Mouse (Mus musculus) limb, embryonic 13.5 days (tissue): ENCODE results near the gene Zfp423. TPM values are rescaled to one million over a fixed set of nuclear protein-coding genes. Genes with fewer than 3 reads are reported as not detected.

Source experiments
- ATAC-seq: fragments of 200-750 bp; cut with Nextera tagmentation; 2 replicates; pipeline ENCODE4 v1.8.0; 2017; ENCODE audit warnings: low read depth, moderate number of reproducible peaks, moderate TSS enrichment; ENCODE audit not compliant: low FRiP score
- H3K27ac ChIP-seq: fragments of 300-500 bp; sonication (generic); 2 replicates; pipeline ENCODE4 v1.5.1; 2015; ENCODE audit warnings: inconsistent platforms, mild to moderate bottlenecking, moderate library complexity
- H3K27me3 ChIP-seq: fragments of 300-500 bp; sonication (generic); 2 replicates; pipeline ENCODE4 v1.6.1; 2015; ENCODE audit warnings: mild to moderate bottlenecking, inconsistent platforms
- H3K36me3 ChIP-seq: fragments of 300-500 bp; sonication (generic); 2 replicates; pipeline ENCODE4 v1.6.1; 2015; ENCODE audit warnings: inconsistent platforms, mild to moderate bottlenecking, moderate library complexity
- H3K4me1 ChIP-seq: fragments of 300-500 bp; sonication (generic); 2 replicates; pipeline ENCODE4 v1.6.1; 2015; ENCODE audit warnings: inconsistent platforms
- H3K4me2 ChIP-seq: fragments of 300-500 bp; sonication (generic); replicated peaks from 2 replicates; pipeline ENCODE4 v1.6.1; 2015; ENCODE audit warnings: inconsistent platforms, mild to moderate bottlenecking, moderate library complexity
- H3K4me3 ChIP-seq: fragments of 300-500 bp; sonication (generic); 2 replicates; pipeline ENCODE4 v1.5.1; 2015; ENCODE audit warnings: moderate library complexity, mild to moderate bottlenecking, inconsistent platforms
- H3K9ac ChIP-seq: fragments of 300-500 bp; sonication (generic); 2 replicates; pipeline ENCODE4 v1.6.1; 2015; ENCODE audit warnings: mild to moderate bottlenecking, inconsistent platforms
- H3K9me3 ChIP-seq: fragments of 300-500 bp; sonication (generic); 2 replicates; pipeline ENCODE4 v1.6.1; 2016; ENCODE audit warnings: inconsistent platforms
- WGBS: fragments of 180-500 bp; shearing (Covaris S2); methylation state at CpG from one replicate; pipeline ENCODE4 v1.1.7; 2015; 5-methylcytosine and 5-hydroxymethylcytosine counted together
- polyA plus RNA-seq: library from polyadenylated mRNA; unstranded; fragments of >200 nt; fragmentation: Nextera tagmentation; extraction: Ambion mirVana; gene quantifications from 2 replicates; pipeline ENCODE4 v1.2.1, GENCODE M21; 2015

The Zfp423 gene
- polyA plus RNA-seq, 1 experiment from 2014 or later = 26.4 TPM

DNA sequence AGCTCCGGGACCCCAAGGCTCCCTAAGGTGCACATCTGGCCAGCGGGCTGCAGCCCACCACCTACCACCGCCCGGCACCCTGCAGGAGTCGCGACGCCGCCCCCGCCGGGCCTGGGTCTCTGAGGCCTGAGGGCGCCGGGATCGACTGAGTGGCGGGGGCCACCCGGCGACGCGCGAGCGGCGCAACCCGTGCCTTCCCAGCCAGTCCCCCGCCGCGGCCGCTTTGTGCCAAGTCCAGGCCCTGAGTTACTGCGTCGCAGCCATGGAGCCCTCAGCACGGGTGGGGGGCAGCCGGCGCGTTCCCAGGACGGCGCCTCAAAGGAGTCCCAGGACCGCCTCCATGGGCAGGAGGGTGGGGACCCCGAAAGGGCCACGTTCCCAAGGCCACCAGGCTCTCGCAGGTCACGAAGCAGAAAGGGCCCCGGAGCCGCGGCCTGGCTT lies 15.7 kb downstream of the Zfp423 start:
- Histone ChIP-seq H3K27me3 (no peaks in the 10 kb centered on the region), H3K4me2 (peak overlapping the region; percentile 87), H3K4me3 (peak overlapping the region; percentile 44), H3K27ac (no peak overlapping the region; the same call in 1 of the 2 replicates), H3K36me3 (peaks cover 8% of the 10 kb centered on the region; the same call in 1 of the 2 replicates), H3K9ac (peak overlapping the region; percentile 72), H3K4me1 (peaks cover 73% of the 10 kb centered on the region), H3K9me3 (no peaks in the 10 kb centered on the region)
- WGBS = 2% methylated on average over 29 of the region's 42 CpGs
- ATAC-seq = peak; percentile 6; the same call in 1 of the 2 replicates

DNA sequence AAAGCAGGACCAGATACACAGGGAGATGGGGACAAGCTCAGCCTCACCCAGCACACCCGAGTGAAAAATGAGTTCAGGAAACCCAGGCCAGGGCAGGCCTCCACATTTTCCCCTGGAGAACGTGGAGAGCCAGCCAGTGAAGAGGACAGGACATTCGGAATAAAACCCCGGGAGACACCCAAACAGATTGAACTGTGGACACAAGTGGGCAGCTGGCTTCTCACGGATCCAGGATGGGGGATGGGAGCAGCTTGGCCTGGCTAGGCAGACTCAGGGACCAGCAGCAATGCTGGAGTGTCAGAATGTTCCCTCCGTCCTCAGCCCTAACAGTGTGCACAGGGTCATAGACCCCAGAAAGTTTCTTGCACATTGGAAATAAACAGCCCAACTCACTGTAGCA lies 18.7 kb downstream of the Zfp423 start:
- no peak overlapping the region for H3K9ac ChIP-seq
- H3K4me2 ChIP-seq = no peak overlapping the region
- H3K36me3 ChIP-seq = peaks cover 6% of the 10 kb centered on the region; the same call in 1 of the 2 replicates
- H3K4me3 ChIP-seq = no peak overlapping the region
- 39% methylated on average over 6 of the region's 6 CpGs for WGBS
- no peak for ATAC-seq
- peaks cover 72% of the 10 kb centered on the region for H3K4me1 ChIP-seq
- no peak overlapping the region for H3K27ac ChIP-seq
- no peaks in the 10 kb centered on the region for H3K27me3 ChIP-seq
- H3K9me3 ChIP-seq = no peaks in the 10 kb centered on the region

DNA sequence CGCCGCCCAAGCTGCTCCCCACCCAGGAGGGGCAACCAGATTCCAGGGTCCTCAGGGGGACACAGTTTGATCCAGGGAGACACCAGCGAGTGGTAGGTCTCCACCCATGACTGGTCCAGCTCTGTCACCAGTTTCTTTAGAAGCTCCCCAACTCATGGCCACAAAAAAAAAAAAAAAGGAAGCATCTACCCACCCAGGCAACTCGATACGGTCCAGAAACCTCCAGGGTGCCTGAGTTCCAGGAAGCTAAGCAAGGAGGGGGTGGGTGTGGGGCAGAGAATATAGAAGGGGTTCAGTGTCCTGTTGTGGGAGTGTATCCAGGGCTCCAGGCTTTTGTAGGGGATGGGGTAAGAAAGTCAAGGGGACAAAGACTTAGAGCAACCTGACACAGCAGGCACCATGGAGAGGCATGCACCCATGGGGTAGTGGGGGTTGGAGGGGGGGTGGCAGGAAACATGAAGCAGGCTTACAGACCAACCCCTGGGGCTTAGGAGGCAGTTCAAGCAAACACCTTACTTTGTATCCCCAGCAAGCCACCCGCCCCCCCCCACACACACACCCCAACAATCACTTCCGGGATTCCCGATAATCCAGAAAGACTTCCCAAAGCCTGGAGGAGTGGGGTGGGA lies 20.0 kb downstream of the Zfp423 start:
- Histone ChIP-seq H3K36me3 (no peaks in the 10 kb centered on the region), H3K27me3 (no peaks in the 10 kb centered on the region), H3K4me2 (peak overlapping the region; percentile 74), H3K27ac (peak overlapping the region; percentile 86), H3K4me3 (peak overlapping the region; percentile 33), H3K9me3 (no peaks in the 10 kb centered on the region), H3K9ac (peak overlapping the region; percentile 58), H3K4me1 (peaks cover 69% of the 10 kb centered on the region)
- no peak; the same call in 1 of the 2 replicates for ATAC-seq
- WGBS = 17% methylated on average over 8 of the region's 8 CpGs

DNA sequence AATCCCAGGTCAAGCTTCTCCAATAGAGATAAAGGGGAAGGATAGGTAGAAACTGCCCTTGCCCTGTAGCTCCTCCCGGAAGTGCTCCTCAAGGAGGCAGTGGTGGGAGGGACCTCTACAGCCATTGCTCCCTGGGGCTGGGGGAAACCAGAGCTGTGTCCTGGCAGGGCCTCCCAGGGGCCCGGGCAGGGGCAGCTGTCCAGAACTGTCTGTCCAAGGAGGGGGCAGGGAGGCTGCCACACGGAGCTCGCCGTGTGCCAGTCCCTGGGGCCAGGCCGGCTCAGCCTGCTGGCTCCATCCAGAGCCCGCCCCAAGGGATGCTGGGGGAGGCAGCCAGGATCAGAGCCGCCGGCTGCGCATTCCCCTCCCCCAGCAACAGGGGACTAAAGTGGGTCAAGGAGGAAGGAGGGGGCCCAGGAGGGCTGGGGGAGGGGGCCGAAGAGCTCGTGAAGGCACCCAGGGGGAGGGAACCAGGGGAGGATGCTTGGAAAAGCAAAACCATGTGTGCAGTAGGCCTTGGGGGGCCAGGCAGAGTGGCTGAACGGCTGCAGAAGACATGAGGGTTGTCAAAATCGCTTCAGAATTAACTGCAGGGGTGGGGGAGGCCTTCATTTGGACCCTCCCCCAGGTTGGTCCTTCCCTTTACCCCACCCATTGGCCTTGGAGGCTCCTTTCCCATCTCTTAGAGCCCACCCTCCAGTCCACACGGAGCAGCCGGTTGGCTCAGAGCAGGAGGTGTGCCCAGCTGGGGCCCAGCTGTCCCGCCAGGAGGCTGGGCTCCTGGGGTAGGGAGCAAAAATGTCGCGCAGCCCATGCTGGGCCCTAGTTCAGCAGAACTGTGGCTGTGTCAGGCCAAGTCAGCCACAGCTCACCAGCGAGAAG lies 20.8 kb downstream of the Zfp423 start:
- Histone ChIP-seq H3K27me3 (no peaks in the 10 kb centered on the region), H3K9ac (peak overlapping the region; percentile 58), H3K9me3 (no peaks in the 10 kb centered on the region), H3K36me3 (no peaks in the 10 kb centered on the region), H3K4me2 (peak overlapping the region; percentile 74), H3K4me1 (peaks cover 69% of the 10 kb centered on the region), H3K27ac (peak overlapping the region; percentile 86), H3K4me3 (peak overlapping the region; percentile 33)
- WGBS = 1% methylated on average over 20 of the region's 20 CpGs
- ATAC-seq = peak; percentile 91

DNA sequence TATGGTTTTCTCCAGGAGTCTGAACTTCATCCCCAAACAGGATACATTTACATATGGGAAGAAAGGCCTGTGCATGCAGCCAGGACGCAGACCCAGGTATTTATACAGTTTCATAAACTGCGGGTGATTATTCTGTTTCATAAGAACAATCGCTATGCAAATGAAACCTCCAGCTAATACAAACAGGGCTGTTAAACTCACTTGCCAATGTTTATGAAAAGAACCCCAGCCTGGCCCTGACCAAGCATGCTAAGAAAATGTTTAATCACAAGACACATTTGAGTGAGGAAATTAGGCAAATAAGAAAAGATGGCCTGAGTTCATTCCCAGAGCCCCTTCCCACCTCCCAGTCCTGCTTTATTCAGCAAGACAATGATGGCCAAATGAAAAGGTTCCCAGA lies 22.2 kb downstream of the Zfp423 start:
- WGBS = 57% methylated on average over 3 of the region's 3 CpGs

DNA sequence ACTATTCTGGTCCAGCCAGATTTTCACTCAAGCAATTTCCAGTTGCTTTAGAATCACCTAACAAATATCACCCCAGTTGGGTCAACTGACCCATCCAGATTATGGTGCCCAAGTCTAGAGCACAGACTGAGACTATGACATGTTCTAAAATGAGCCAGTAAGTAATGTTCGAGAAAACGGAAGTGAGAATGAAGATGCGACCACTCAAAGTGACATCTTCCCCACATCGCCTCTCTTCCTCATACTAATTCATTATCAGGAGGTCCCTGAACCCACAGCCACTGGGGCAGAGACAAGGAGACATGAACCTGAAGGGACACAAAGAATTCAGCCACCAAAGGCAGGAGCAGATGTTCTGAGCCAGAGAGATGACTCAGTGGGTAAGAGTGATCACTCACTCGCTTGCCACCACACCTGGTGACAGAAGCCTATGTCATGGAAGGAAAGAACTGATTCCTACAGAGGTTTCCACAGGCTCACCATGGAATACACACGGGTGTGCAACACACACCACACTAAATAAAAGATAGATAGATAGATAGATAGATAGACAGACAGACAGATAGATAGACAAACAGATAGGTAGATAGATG lies 24.2 kb downstream of the Zfp423 start:
- H3K9ac ChIP-seq = no peak overlapping the region
- WGBS = 94% methylated on average over 6 of the region's 6 CpGs

More for the DNA sequence above, 22.2 kb downstream of the Zfp423 start:
- Histone ChIP-seq H3K9me3 (no peaks in the 10 kb centered on the region), H3K4me2 (no peak overlapping the region), H3K27me3 (no peaks in the 10 kb centered on the region), H3K4me1 (peaks cover 78% of the 10 kb centered on the region), H3K9ac (no peak overlapping the region), H3K36me3 (no peaks in the 10 kb centered on the region), H3K4me3 (no peak overlapping the region), H3K27ac (no peak overlapping the region; the same call in 1 of the 2 replicates)
- ATAC-seq = no peak

DNA sequence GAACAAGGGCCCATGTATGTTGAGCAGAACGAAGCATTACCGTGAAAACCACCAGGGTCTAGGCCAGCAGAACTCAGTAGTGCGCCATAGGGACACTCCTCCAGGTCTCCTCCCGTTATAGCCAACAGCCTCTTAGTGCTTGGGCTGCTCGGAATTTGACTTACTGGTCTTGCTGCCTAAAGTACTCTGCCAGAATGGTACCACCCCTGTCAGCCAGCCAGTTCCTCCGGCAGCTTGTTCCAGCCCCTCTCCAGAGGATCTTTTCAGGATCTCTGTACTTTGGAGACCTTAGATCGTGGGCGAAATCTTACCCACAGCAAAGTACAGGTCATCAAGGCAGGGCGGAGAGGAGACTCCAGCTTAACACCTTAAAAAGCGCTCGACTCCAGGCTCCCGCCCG lies 25.2 kb downstream of the Zfp423 start:
- no peak for ATAC-seq
- 0 out of 2 replicates have a peak overlapping the region, but pooled peaks have one; percentile 4 for H3K4me2 ChIP-seq
- WGBS = 50% methylated on average over 13 of the region's 13 CpGs

More for the DNA sequence above, 24.2 kb downstream of the Zfp423 start:
- no peak for ATAC-seq
- H3K27ac ChIP-seq = no peak overlapping the region
- no peaks in the 10 kb centered on the region for H3K9me3 ChIP-seq
- H3K36me3 ChIP-seq = no peaks in the 10 kb centered on the region
- peaks cover 88% of the 10 kb centered on the region for H3K4me1 ChIP-seq
- H3K27me3 ChIP-seq = no peaks in the 10 kb centered on the region
- no peak overlapping the region for H3K4me2 ChIP-seq
- no peak overlapping the region for H3K4me3 ChIP-seq

DNA sequence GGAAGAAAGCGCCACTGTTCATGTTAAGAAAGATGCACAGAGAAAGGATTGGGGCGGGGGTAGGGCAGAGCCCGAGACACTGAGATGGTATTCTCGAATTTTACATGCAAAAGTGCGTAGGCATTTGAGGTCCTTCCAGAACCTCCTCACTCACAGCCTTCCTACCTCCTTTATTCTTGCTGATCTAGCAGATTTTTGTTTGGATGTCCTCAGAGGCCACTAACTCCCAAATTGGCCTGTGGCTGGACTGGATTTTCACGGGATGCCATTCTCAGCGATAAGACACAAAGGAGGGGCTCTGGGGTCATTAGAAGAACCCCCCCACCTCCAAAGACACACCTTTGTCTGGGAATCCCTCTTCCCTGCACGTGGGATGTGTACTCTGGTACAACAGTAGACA lies 25.6 kb downstream of the Zfp423 start:
- H3K4me1 ChIP-seq = peaks cover 88% of the 10 kb centered on the region
- H3K9me3 ChIP-seq = no peaks in the 10 kb centered on the region
- H3K9ac ChIP-seq = no peak overlapping the region
- no peaks in the 10 kb centered on the region for H3K36me3 ChIP-seq
- H3K27ac ChIP-seq = peak overlapping the region; percentile 22; the same call in 1 of the 2 replicates
- 51% methylated on average over 8 of the region's 8 CpGs for WGBS
- H3K4me2 ChIP-seq = no peak overlapping the region
- no peaks in the 10 kb centered on the region for H3K27me3 ChIP-seq
- no peak for ATAC-seq
- no peak overlapping the region for H3K4me3 ChIP-seq

More for the DNA sequence above, 25.2 kb downstream of the Zfp423 start:
- Histone ChIP-seq H3K9me3 (no peaks in the 10 kb centered on the region), H3K9ac (no peak overlapping the region), H3K4me3 (no peak overlapping the region), H3K36me3 (no peaks in the 10 kb centered on the region), H3K27ac (peak overlapping the region; percentile 22; the same call in 1 of the 2 replicates), H3K4me1 (peaks cover 88% of the 10 kb centered on the region), H3K27me3 (no peaks in the 10 kb centered on the region)

DNA sequence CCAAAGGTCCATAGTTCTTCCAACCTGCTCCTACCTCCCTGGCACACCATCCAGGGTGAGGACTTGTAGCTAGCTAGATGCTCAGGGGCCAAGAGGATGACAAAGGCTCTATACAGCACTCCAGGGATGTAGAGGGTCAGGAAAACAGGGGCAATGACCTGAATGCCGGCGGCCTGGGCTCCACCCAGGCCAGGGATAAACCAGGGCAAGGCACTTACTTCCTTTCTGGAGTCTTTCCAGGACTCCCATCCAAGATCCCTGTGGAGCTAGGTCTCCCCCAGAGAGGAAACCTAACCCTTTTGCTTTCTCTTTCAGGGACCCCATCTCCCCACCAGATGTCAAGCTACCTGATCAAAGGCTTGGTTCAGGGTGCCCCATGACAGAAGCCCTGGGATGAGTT lies 30.5 kb downstream of the Zfp423 start:
- H3K27me3 ChIP-seq = no peaks in the 10 kb centered on the region
- peak overlapping the region; percentile 39; the same call in 1 of the 2 replicates for H3K27ac ChIP-seq
- H3K9me3 ChIP-seq = no peaks in the 10 kb centered on the region
- H3K4me2 ChIP-seq = no peak overlapping the region
- H3K9ac ChIP-seq = no peak overlapping the region; the same call in 1 of the 2 replicates
- WGBS = 61% methylated on average over 2 of the region's 2 CpGs
- H3K36me3 ChIP-seq = no peaks in the 10 kb centered on the region
- peaks cover 94% of the 10 kb centered on the region for H3K4me1 ChIP-seq
- H3K4me3 ChIP-seq = no peak overlapping the region
- no peak for ATAC-seq

DNA sequence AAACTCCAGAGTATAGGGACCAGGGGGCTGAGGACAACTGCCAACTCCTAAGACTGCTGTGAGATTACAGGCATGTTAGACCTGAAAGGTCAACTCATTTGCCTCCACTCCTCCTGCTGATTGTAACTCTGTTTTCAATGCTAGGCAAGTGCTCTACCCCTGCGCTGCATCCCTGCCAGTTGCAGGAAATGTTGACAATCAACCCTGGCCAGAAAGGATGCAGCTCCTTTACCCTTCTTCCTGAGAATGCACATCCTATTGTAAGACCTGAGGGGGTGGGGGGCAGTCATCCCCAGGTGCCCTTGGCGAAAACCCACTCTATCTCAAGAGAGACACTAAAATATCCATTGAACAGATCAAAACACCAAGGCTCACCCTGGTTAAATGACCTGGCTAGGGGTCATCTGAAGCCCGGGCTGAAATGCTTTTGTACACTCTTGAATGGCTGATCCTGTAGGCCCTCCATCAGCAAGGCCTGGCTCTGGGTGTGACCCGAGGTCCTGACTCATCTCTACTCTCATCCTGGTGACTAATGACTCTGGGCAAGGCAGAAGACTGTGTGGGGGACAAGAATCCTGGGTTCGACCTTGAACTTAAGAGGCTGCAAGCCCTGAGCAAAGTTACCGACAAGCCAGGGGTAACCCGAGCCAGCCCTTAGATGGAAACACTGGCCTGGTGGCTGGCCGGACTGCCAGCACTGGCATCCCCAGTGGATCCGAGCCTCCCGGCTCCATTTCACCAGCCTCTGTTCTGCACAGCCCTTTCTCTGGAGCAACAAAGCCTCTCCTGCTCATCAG lies 32.2 kb downstream of the Zfp423 start:
- Histone ChIP-seq H3K27ac (peak overlapping the region; percentile 78), H3K36me3 (no peaks in the 10 kb centered on the region), H3K4me1 (peaks cover 91% of the 10 kb centered on the region), H3K9me3 (no peaks in the 10 kb centered on the region), H3K9ac (0 out of 2 replicates have a peak overlapping the region, but pooled peaks have one; percentile 8), H3K4me3 (no peak overlapping the region), H3K27me3 (no peaks in the 10 kb centered on the region), H3K4me2 (no peak overlapping the region; the same call in 1 of the 2 replicates)
- 67% methylated on average over 10 of the region's 10 CpGs for WGBS
- no peak for ATAC-seq
